In genomic region chr17:35469842-35470751, GRCm38 (mm10) we compare ENCODE assay signal across 9 mouse cellular contexts. TPM values are rescaled to one million over a fixed set of nuclear protein-coding genes. Genes with fewer than 3 reads are reported as not detected.
A peak's percentile ranks its signal among the peaks of the same experiment; 100 is the strongest.
DNase-seq lines count a peak whose midpoint lies in the region; ATAC-seq and TF ChIP-seq lines count a peak whose summit lies in the region.
"Had no signal": no experiment of that assay in that cellular context is flagged by ENCODE, and none has a peak within 500 bp of the region (broad histone marks: within the 10 kb centered on the region; RNA-seq: fewer than 3 reads in every experiment).

TSS of gene H2-Q10 (plus strand) at chr17:35470089.

- WGBS in heart, embryonic 11.5 days (ENCODE audit: insufficient replicate concordance), result 2% methylated on average over 74 of the region's 80 CpGs
- WGBS in hindbrain, embryonic 15.5 days, result 2% methylated on average over 71 of the region's 80 CpGs
- 1% methylated on average over 80 of the region's 80 CpGs for WGBS in olfactory bulb, adult 2 months

- peaks cover 7% of the 10 kb centered on the region; the same call in 1 of the 2 replicates for H3K4me1 ChIP-seq in heart, embryonic 11.5 days (ENCODE audit: control insufficient read depth, insufficient read depth, low read length)
- peaks cover 11% of the 10 kb centered on the region for H3K4me1 ChIP-seq in hindbrain, embryonic 15.5 days (replicated peaks)
- H3K4me1 ChIP-seq in olfactory bulb, adult 2 months (ENCODE audit: control insufficient read depth, insufficient read depth, low read length), result peaks cover 10% of the 10 kb centered on the region; the same call in 1 of the 2 replicates

- no peak for TF ChIP-seq CTCF in olfactory bulb, adult 2 months (IDR thresholded peaks at IDR 0.05; ENCODE audit: insufficient read depth, low read depth, low read length)

- H3K4me2 ChIP-seq in heart, embryonic 11.5 days, result peak within 1 kb of the TSS; percentile 77
- H3K4me2 ChIP-seq in hindbrain, embryonic 15.5 days, result peak within 1 kb of the TSS; percentile 82

- no peaks in the 10 kb centered on the region for H3K36me3 ChIP-seq in heart, embryonic 11.5 days (ENCODE audit: control insufficient read depth, insufficient read depth, low read length)
- H3K36me3 ChIP-seq in hindbrain, embryonic 15.5 days, result no peaks in the 10 kb centered on the region

- TF ChIP-seq POLR2A in olfactory bulb, adult 2 months (IDR thresholded peaks at IDR 0.05; ENCODE audit: insufficient read depth, low read depth, low read length), result no peak

- no peaks in the 10 kb centered on the region for H3K9me3 ChIP-seq in heart, embryonic 11.5 days (replicated peaks; ENCODE audit: control insufficient read depth, low read length)
- H3K9me3 ChIP-seq in hindbrain, embryonic 15.5 days, result no peaks in the 10 kb centered on the region

- H3K9ac ChIP-seq in heart, embryonic 11.5 days (ENCODE audit: low read depth, low read length), result 0 out of 2 replicates have a peak within 1 kb of the TSS, but pooled peaks have one; percentile 13
- H3K9ac ChIP-seq in hindbrain, embryonic 15.5 days, result peak within 1 kb of the TSS; percentile 35

- ATAC-seq in heart, embryonic 11.5 days (replicated peaks; ENCODE audit: insufficient number of reproducible peaks, low FRiP score, low TSS enrichment), result no peak
- no peak for ATAC-seq in hindbrain, embryonic 15.5 days (ENCODE audit: low FRiP score, low read depth)

- H3K4me3 ChIP-seq in heart, embryonic 11.5 days (ENCODE audit: low read depth, low read length), result peak within 1 kb of the TSS; percentile 46
- peak within 1 kb of the TSS; percentile 44 for H3K4me3 ChIP-seq in hindbrain, embryonic 15.5 days
- peak within 1 kb of the TSS; percentile 15 for H3K4me3 ChIP-seq in olfactory bulb, adult 2 months (ENCODE audit: insufficient read depth, low read depth, low read length)

- H3K27me3 ChIP-seq in heart, embryonic 11.5 days (ENCODE audit: control insufficient read depth, insufficient read depth, low read length), result peaks cover 28% of the 10 kb centered on the region
- peaks cover 26% of the 10 kb centered on the region for H3K27me3 ChIP-seq in hindbrain, embryonic 15.5 days

- H3K27ac ChIP-seq in heart, embryonic 11.5 days (ENCODE audit: low read depth, low read length), result no peak within 1 kb of the TSS
- no peak within 1 kb of the TSS for H3K27ac ChIP-seq in hindbrain, embryonic 15.5 days (replicated peaks)
- no peak within 1 kb of the TSS for H3K27ac ChIP-seq in olfactory bulb, adult 2 months (ENCODE audit: insufficient read depth, low read depth, low read length)

- no peak for DNase-seq in heart, postnatal 4 days
- peak; percentile 24 for DNase-seq in embryo, embryonic 10 days (ENCODE audit: low spot score)
- peak; percentile 61 for DNase-seq in liver
- DNase-seq in gastrocnemius, postnatal 10 days, result no peak
- no peak for DNase-seq in right cerebral cortex, adult 2 months (ENCODE audit: low spot score in 2 of 2)

RNA-seq across cellular contexts. Expression of gene H2-Q10, which starts in this region (rescaled TPM):
- polyA plus RNA-seq in heart, embryonic 11.5 days (2014; fragmentation: Nextera tagmentation; extraction: Ambion mirVana), result 0.20 and 1.4 TPM in 2 replicates
- total RNA-seq in heart, postnatal 4 days (2021), result under 1 TPM; 0.19 to 0.36 TPM
- 0.38 and 0.78 TPM in 2 replicates for polyA plus RNA-seq in hindbrain, embryonic 15.5 days (2015; fragmentation: Nextera tagmentation; extraction: Ambion mirVana)
- polyA plus RNA-seq in olfactory bulb, adult 2 months (2012; ENCODE audit: insufficient read depth, insufficient read length, low replicate concordance, missing spikeins), result not detected in 2 replicates
- under 1 TPM; 0.14 to 0.52 TPM for total RNA-seq in gastrocnemius, postnatal 10 days (2021)
- total RNA-seq: left cerebral cortex, postnatal 10 days had no signal

Comparison
In these comparisons a context has a peak if more than half of its experiments do, and no peak if none do; other contexts are left out.
1. DNase-seq: peak in embryo, embryonic 10 days (single experiment) and liver (single experiment); none in heart, postnatal 4 days (single experiment), gastrocnemius, postnatal 10 days (single experiment) and right cerebral cortex, adult 2 months (0 of 2).
2. Peak in every context shown above with its lines, with median percentiles within 50 percentile points of each other: H3K4me3 ChIP-seq.